Mouse (Mus musculus) splenic B cell, adult 2 months (primary cell): ENCODE measurements around the gene Tldc2.

Experiments
- DNase-seq: peaks from one replicate; pipeline ENCODE4 v3.0.0-alpha.2; 2011; ENCODE audit warnings: low read depth, low spot score
- H3K27me3 ChIP-seq: 2 replicates; pipeline ENCODE4 v1.6.1; 2012; ENCODE audit warnings: mild to moderate bottlenecking, low read length, moderate library complexity, mixed read lengths; ENCODE audit not compliant: control insufficient read depth, poor library complexity, insufficient read depth, severe bottlenecking
- H3K36me3 ChIP-seq: 2 replicates; pipeline ENCODE4 v1.6.1; 2012; ENCODE audit warnings: mild to moderate bottlenecking, low read length, moderate library complexity, mixed read lengths; ENCODE audit not compliant: control insufficient read depth, poor library complexity, insufficient read depth, severe bottlenecking

Tldc2 gene

DNA sequence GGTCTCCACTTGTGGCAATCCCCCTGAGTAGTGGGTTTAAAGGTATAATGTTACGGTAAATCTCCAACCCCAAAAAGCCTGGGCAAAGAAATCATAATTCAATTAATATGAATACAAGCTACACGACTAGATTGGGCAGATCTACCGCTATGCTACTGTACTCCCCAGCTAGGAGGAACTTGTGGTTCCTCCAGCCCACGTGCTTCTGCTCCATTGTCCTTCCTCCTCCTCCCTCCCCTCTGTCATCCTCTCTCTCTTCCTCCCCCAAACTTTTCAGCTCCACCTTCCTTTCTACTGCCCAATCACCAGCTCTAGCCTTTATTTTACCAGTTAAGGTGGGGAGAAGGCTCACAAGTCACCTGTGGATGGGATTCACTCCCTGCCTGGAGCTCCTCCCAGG, 21.4 kb downstream of the Tldc2 start:
- no peak for DNase-seq
- peaks cover 42% of the 10 kb centered on the region for H3K36me3 ChIP-seq
- H3K27me3 ChIP-seq: no peaks in the 10 kb centered on the region

DNA sequence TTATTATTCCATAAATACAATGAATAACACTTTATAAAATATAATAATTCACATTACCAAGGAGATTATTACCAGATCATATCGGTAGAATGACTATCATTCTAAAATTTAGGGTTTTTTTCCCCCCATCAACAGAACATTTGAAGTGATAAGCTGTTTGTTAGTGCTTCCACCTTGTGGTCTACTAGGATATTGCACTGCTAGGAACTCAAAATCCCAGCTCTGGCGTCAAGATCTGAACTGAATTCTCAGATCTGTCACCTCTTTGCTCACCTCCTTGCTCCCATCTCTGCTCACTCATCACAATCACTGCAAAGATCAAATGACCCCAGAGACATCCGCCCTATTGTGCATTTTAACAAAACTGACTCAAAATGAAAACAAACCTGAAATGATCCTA, 30.1 kb downstream of the Tldc2 start:
- Histone ChIP-seq H3K27me3 (no peaks in the 10 kb centered on the region), H3K36me3 (peaks cover 49% of the 10 kb centered on the region)
- DNase-seq: peak; percentile 75

DNA sequence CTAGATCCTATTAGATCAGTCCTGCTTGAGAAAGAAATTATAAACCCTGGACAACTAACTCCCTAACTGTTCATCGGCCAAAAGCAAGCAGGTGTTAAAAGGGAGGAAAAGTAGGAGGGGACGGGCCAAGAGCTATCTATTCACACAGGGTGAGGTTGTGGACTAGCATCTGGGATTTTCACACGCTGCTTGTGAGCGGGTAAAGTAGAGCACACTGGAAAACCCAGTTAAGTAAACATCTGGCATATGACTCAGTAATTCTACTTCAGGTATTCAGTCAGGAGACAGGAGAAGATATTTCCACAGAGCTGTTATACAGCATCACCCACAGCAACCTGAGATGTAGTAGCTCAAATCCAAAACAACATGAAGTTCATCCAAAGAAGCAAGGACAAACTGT, 31.7 kb downstream of the Tldc2 start:
- DNase-seq: no peak
- Histone ChIP-seq H3K27me3 (no peaks in the 10 kb centered on the region), H3K36me3 (peaks cover 47% of the 10 kb centered on the region)

DNA sequence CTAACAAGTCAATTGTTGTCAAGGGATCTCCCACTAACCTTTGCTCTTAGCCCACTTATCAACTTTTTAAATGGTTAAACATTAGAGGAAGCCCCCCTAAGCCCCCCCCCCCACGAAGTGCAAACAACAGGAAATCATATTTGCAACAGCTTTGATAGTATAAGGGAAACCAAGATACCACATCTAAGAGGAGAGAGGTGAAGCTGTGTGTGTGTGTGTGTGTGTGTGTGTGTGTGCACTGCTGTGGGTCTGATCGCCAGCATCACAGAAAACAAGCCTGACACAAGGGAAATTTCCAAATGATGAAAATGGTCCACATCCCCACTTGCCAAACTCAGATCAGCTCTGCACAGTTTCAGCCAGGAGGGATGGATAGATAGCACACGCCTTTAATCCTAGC, 32.2 kb downstream of the Tldc2 start:
- no peak for DNase-seq
- Histone ChIP-seq H3K27me3 (no peaks in the 10 kb centered on the region), H3K36me3 (peaks cover 47% of the 10 kb centered on the region)

DNA sequence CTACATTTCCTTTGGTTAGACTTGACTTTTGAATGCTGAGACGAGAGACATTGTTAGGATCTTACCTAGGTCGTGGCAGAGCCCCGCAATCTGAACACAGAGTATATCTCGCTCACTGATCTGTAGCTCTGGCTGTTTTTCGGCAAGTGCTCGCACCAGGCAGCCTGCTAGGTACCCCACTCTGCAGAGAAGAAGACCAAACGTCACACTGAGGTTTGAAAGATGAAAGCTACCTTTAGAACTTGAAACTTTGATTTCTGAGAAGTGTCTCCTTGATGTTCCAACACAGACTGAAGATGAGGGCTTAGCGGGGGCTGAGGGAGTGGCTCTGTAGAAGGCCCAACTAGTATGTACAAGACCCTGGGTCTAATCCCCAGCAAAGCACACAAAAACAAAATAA, 34.9 kb downstream of the Tldc2 start:
- H3K27me3 ChIP-seq: no peaks in the 10 kb centered on the region
- DNase-seq: no peak
- peaks cover 50% of the 10 kb centered on the region for H3K36me3 ChIP-seq

DNA sequence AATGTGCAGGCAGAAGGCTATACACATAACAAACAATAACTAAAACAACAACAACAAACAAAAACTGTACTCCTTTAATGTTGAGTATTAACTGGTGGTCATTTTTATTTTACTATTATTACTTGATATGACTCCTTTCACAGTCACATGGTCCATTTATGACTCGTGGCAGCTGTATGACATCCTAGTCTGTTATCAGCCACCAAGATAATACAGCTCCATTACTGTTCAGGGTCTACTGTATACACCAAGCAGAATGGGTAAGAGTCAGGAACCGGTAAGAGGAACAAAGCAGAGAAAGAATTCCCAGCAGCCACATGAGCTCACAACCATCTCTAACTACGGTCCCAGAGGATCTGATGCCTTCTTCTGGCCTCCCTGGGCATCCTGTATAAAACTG, 38.4 kb downstream of the Tldc2 start:
- no peaks in the 10 kb centered on the region for H3K27me3 ChIP-seq
- no peak for DNase-seq
- H3K36me3 ChIP-seq: peaks cover 43% of the 10 kb centered on the region

DNA sequence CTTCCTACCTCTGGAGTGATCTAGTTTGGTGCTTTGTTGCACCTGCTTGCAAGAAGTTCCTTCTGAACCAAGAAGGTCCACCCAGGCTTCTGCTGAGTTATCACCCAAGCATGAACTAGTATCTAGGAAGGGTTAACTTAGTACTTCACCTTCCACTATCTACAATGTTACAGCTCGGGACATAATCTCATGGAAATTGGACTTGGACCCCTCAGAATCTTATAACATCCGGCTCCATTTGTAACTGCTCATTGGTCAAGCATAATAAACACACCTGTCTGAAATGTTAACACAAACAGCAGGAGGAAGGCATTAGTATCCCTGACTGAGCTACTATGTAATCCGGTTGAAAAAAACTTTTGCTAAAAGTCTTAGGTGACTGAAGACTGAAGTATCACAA, 40.5 kb downstream of the Tldc2 start:
- Histone ChIP-seq H3K36me3 (peaks cover 28% of the 10 kb centered on the region), H3K27me3 (no peaks in the 10 kb centered on the region)
- DNase-seq: no peak

DNA sequence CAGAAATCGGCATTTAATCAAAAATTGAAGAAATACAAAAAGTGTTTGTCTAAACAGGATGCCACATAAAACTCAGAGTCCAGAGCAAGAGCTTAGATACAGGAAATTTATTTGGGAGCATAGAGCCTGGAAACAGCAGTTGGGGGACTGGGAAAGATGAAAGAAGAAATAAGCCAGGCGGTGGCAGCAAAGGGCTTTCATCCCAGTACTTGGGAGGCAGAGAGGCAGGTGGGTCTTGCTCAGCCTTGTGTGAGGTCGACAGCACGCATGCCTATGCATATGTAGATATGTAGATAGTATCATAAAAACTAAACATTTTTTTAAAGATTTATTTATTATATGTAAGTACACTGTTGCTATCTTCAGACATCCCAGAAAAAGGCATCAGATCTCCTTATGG, 41.2 kb downstream of the Tldc2 start:
- H3K36me3 ChIP-seq: peaks cover 26% of the 10 kb centered on the region
- DNase-seq: peak; percentile 55
- no peaks in the 10 kb centered on the region for H3K27me3 ChIP-seq

DNA sequence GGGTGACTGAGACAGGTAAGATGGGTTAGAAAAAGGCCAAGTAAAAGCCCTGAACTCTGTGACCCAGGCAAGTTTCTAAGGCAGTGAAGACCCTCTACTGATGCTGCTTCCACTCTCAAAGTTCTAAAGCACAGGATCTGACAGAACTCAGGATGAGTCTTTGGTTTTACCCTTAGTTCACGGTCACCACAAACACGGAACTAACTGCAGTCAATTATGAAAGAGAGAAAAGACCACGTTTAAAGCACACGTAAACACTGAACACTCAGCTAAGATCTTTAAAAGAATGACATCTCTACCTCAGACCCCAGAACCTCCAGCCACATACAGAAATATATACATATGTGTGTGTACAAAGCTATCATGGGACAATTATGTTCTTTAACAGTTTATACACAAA, 42.2 kb downstream of the Tldc2 start:
- Histone ChIP-seq H3K36me3 (peaks cover 23% of the 10 kb centered on the region), H3K27me3 (no peaks in the 10 kb centered on the region)
- peak; percentile 33 for DNase-seq

DNA sequence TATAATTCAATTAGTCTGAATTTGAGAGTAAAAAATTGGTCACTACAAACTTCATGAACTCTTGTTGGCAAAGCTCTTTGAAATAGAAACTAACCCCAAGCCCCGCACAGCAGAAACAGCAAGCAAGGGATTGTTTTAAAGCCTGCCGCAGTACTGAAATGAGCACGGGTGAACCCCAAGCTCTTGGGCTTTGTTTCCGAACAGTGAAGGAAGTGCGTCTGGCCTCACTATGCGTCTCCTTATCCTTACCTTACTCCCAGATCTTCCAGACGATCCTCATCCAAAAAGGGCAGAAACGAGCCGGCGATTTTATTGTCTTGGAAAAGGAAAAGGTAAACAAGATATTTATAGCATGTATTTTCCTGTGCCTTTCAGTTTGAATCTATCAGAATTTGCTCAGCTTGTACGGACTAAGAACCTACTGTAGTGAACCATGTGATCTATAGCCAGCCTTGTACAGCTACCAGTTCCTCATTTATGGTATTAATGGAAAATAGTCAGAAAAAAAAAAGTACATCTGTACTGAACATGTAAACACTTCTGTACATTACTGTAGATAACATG, 42.8 kb downstream of the Tldc2 start:
- no peaks in the 10 kb centered on the region for H3K27me3 ChIP-seq
- peaks cover 20% of the 10 kb centered on the region for H3K36me3 ChIP-seq
- peak; percentile 56 for DNase-seq

DNA sequence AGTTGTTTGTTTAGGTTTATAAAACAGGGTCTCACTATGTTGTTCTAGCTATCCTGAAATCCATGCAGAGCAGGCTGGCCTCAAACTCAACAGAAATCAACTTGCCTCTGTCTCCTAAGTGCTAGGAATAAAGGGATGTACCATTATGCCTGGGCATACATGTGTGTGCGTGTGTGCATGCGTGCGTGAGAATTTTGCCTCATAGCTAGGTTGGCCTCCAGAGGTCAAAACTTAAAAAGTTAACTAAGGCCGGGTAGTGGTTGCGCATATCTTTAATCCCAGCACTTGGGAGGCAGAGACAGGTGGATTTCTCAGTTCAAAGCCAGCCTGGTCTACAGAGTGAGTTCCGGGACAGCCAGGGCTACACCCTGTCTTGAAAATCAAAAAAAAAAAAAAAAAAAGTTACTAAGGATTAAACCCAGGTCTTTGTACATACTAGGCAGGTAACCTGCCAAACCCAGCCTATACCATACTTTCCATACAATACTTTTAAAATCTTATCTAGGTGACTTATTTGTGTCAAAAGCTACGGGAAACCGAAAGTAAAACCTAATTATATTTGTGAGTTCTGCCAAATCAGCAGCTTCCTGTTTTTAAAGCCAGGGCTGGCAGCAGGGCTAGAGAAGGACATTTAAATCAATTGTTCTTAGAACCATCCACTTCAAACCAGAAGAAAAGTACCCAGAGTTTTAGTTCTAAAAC, 44.1 kb downstream of the Tldc2 start:
- Histone ChIP-seq H3K27me3 (no peaks in the 10 kb centered on the region), H3K36me3 (peaks cover 16% of the 10 kb centered on the region)
- peak; percentile 73 for DNase-seq

DNA sequence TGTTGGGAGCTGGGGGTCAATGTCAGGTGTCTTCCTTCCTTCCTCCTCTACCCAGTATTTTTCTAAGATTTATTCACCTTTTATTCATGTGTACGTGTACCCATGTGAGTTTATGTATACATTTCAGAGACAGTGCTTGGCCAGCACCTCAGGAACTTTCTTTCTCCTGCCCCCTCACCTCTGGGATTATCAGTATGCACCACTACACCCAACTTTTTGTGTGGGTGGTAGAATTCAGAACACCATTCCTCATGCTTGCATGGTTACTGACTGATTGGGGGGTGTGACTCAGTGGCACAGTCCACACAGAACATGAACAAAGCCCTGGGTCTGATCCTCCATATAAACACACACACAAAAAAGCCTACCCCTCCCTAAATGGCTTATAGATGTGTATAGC, 45.2 kb downstream of the Tldc2 start:
- Histone ChIP-seq H3K27me3 (no peaks in the 10 kb centered on the region), H3K36me3 (peaks cover 8% of the 10 kb centered on the region)
- DNase-seq: no peak

DNA sequence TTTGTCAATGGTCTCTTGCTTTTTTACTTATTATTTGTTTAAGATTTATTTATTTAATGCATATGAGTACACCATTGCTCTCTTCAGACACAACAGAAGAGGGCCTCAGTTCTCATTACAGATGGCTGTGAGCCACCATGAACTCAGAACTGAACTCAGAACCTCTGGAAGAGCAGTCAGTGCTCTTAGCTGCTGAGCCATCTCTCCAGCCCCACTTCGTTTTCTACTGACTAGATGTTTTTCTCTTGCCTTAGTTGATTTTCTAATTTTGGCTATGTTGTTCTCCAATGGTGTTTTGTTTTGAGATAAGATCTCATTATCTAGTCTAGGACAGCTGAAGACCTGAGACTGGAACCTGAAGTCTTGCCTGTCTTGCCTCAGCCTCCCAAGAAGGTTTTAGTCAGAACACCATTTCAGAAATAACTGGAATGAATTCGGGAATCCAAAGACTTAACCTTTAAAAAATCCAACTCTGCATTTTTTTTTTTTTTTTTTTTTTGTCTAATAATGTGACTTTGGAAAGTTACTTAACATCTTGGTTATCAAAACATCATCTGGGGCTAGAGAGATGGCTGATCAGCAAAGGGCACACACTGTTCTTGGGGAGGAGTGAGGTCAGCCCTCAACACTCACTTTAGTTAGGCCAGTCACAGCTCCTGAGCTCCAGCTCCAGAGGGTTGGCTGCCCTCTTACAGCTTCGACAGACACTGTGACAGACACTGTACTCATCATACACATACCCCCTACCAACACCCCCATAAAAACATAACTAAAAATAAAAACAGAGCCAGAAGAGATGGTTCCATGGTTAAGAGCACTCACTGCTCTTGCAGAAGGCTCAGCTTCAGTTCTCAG, 46.1 kb downstream of the Tldc2 start:
- DNase-seq: no peak
- Histone ChIP-seq H3K27me3 (no peaks in the 10 kb centered on the region), H3K36me3 (peaks cover 5% of the 10 kb centered on the region)

DNA sequence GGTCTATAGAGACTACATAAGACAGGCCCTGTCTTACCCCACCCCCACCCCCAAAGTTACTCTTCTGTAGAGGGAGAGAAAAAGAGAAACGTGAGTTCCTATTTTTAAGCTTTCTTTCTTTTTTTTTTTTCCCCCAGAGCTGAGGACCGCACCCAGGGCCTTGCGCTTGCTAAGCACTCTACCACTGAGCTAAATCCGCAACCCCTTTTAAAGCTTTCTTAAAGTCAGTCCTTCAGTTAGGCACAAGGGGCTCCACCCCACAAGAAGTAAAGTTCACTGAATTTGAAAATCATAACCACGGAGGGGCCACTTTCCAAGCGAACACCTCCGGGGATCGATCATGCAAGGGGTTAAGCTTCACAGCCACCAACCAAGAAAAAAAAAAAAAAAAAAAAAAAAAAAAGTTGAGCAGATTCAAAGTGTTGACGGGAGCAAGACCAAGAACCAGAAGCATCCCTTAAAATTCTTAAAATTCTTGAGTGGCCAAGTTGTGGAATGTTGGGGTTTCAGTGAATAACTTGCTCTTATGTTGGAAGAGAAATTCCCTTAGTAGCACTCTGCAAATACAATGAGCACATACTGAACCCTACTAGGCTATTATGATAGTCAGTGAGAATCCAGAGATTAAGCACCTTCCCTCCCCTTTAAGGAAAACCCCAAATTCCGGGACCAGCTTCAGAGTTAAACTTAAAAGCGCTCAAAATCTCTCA, 47.1 kb downstream of the Tldc2 start:
- Histone ChIP-seq H3K27me3 (no peaks in the 10 kb centered on the region), H3K36me3 (peaks cover 1% of the 10 kb centered on the region)
- DNase-seq: peak; percentile 77

DNA sequence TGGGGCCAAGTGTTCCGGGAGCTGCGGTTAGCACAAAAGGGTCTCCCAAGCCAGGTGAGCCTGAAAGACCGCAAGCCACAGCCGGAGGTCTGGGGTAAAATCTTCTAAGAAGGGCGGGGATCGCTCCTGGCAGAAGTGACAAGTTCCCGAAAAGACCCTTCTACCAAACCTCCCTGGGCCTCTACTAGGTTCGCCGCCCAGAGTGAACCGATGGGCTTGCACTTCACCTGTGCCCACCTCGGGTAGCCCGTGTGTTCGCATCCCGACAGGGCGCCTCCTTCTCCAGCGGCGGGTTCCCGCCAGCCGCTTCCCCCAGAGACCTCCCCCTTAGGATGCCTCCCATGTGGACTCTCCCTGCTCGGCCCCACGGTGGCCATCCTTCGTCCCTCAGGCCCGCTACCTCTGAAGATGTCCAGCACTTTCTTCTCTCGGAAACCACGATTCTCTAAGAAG, 47.6 kb downstream of the Tldc2 start:
- H3K27me3 ChIP-seq: no peaks in the 10 kb centered on the region
- peak; percentile 41 for DNase-seq

More for the DNA sequence above, 47.6 kb downstream of the Tldc2 start:
- H3K36me3 ChIP-seq: no peaks in the 10 kb centered on the region; the same call in 1 of the 2 replicates
